Mouse (Mus musculus) forebrain, postnatal 0 days (tissue): ENCODE results near the gene Numb. TPM values are rescaled to one million over a fixed set of nuclear protein-coding genes. Genes with fewer than 3 reads are reported as not detected.
"Not testable (repeated sequence)": the region's sequence is repeated elsewhere in the genome, so short reads cannot be mapped to it uniquely, and the experiment has no call there.

Experiments
- ATAC-seq: fragments of 200-750 bp; cut with Nextera tagmentation; 2 replicates; pipeline ENCODE4 v1.8.0; 2017; ENCODE audit warnings: mild to moderate bottlenecking, moderate library complexity
- DNase-seq: peaks from one replicate; pipeline ENCODE4 v3.0.0-alpha.2; 2015
- H3K27ac ChIP-seq: fragments of 300-500 bp; sonication (generic); 2 replicates; pipeline ENCODE4 v1.5.1; 2014; ENCODE audit warnings: low read depth, mild to moderate bottlenecking, antibody characterized with exemption, low read length, moderate library complexity, mixed read lengths
- H3K27me3 ChIP-seq: fragments of 300-500 bp; sonication (generic); 2 replicates; pipeline ENCODE4 v1.6.1; 2014; ENCODE audit warnings: mild to moderate bottlenecking, low read length, mixed read lengths; ENCODE audit not compliant: insufficient read depth
- H3K36me3 ChIP-seq: fragments of 300-500 bp; sonication (generic); 2 replicates; pipeline ENCODE4 v1.6.1; 2014; ENCODE audit warnings: mild to moderate bottlenecking, moderate library complexity; ENCODE audit not compliant: insufficient read depth
- H3K4me1 ChIP-seq: fragments of 300-500 bp; sonication (generic); 2 replicates; pipeline ENCODE4 v1.6.1; 2014; ENCODE audit warnings: antibody characterized with exemption; ENCODE audit not compliant: insufficient read depth
- H3K4me2 ChIP-seq: fragments of 300-500 bp; sonication (generic); 2 replicates; pipeline ENCODE4 v1.6.1; 2014; ENCODE audit warnings: low read depth, mild to moderate bottlenecking, moderate library complexity
- H3K4me3 ChIP-seq: fragments of 300-500 bp; sonication (generic); 2 replicates; pipeline ENCODE4 v1.5.1; 2014; ENCODE audit warnings: low read depth, low read length, mixed read lengths
- H3K9ac ChIP-seq: fragments of 300-500 bp; sonication (generic); 2 replicates; pipeline ENCODE4 v1.6.1; 2014; ENCODE audit warnings: mild to moderate bottlenecking
- H3K9me3 ChIP-seq: fragments of 300-500 bp; sonication (generic); 2 replicates; pipeline ENCODE4 v1.6.1; 2016; ENCODE audit warnings: low read length
- CTCF ChIP-seq: sonication (generic); IDR thresholded peaks from 2 replicates; pipeline ENCODE4 v1.5.1; 2016; ENCODE audit warnings: antibody characterized with exemption, control low read depth, low read depth
- WGBS: fragments of 180-500 bp; shearing (Covaris S2); extraction: QIAGEN DNeasy Blood & Tissue Kit; methylation state at CpG from one replicate; pipeline ENCODE4 v1.1.7; 2014; 5-methylcytosine and 5-hydroxymethylcytosine counted together
- polyA plus RNA-seq: library from polyadenylated mRNA; unstranded; fragments of >200 nt; fragmentation: Nextera tagmentation; extraction: Ambion mirVana; gene quantifications from 2 replicates; pipeline ENCODE4 v1.2.1, GENCODE M21; 2015
- total RNA-seq: library from RNA; depleted of rRNA; stranded (reverse); fragments of >200 nt; gene quantifications from 2 replicates; pipeline ENCODE4 v1.2.3, GENCODE M21; 2014

The Numb gene
- total and polyA plus RNA-seq, 2 experiments from 2014 or later: 9.0 to 12.4 TPM

DNA sequence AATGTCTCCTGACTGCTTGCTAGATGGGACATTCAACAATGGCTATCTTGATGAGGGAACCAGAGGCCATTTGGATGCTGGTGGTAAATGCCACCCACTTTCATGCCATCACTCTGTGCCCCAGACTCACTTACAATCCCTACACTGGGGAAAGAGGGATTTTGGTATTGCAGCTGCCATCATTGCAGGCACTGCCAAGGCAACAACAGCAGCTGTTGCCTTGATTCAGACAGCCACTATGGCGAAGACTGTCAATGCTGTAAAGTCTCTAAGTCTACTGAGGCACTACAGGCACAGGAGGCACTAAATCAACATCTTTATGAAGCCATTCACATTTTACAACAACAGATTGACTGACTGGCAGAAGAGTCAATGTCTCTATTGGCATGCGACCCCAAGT, 30.5 kb downstream of the Numb start:
- no peaks in the 10 kb centered on the region for H3K36me3 ChIP-seq

DNA sequence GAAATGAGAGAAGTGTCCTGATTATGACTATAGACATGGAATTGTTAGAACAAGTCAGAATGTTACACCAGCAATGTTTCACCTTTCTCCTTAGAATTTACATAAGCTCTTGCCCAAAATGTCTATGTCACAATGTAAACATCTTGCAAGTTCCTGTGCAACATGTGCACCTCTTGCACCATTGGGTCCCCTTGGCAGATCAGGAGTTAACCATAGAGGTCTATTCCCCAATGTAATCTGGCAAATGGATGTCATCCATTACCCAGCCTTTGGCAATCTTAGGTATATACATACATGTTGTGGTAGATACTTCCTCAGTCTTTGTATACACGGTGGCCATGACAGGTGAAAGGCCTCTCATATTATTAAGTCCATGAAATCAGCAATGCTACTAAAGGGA, 32.6 kb downstream of the Numb start:
- Histone ChIP-seq H3K9me3 (no peaks in the 10 kb centered on the region), H3K4me2 (no peak overlapping the region), H3K4me3 (no peak overlapping the region), H3K27ac (no peak overlapping the region), H3K36me3 (no peaks in the 10 kb centered on the region), H3K4me1 (no peaks in the 10 kb centered on the region), H3K9ac (no peak overlapping the region), H3K27me3 (no peaks in the 10 kb centered on the region)
- ATAC-seq: no peak
- 97% methylated on average over 1 of the region's 1 CpGs for WGBS
- TF ChIP-seq CTCF: no peak
- DNase-seq: no peak

More for the DNA sequence above, 30.5 kb downstream of the Numb start:
- Histone ChIP-seq H3K27ac (no peak overlapping the region), H3K4me1 (no peaks in the 10 kb centered on the region), H3K9me3 (no peaks in the 10 kb centered on the region), H3K27me3 (no peaks in the 10 kb centered on the region), H3K4me2 (no peak overlapping the region), H3K4me3 (no peak overlapping the region), H3K9ac (no peak overlapping the region)
- TF ChIP-seq CTCF: no peak
- WGBS: 95% methylated on average over 2 of the region's 2 CpGs
- DNase-seq (no peak), ATAC-seq (no peak)

DNA sequence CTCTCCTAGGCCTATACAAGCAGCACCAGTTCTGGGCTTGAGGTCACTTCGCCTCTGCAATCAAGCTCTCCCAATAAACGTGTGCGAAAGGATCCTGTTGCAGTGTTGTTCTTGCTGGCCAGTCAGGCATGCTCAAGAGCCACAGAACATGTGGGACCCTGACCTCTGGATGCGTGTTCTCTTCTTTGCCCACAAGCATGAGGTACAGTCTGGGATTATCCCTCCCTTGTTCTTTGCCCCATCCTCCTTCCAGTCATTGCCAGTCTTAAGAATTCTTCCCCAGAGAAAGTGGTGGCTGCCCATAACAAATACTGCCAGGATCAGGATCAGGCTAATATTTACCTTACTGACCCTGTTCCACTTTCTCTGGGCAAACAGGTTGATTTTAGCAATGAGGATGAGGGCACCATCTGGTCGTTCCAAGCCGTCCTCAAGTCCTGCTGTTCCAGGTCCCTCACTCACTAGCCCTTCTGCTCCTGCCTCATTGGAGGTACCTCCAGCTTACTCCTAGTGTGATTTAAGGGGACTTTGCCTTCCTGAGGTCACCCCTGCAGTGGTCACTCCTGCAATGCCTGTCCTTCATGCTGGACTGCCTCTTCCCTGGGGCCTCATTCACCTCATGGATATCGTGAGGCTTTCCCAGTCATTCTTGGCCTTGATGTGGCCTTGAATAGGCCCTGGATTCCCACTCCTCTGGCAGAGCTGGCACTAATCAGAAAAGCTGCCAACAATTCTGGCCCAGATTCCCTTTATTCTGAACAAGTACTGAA, 36.0 kb downstream of the Numb start:
- ATAC-seq (no peak), DNase-seq (peak; percentile 9)
- H3K4me1 ChIP-seq: no peaks in the 10 kb centered on the region
- H3K4me2 ChIP-seq: no peak overlapping the region
- H3K9ac ChIP-seq: no peak overlapping the region
- no peak overlapping the region for H3K4me3 ChIP-seq
- H3K27ac ChIP-seq: no peak overlapping the region
- no peaks in the 10 kb centered on the region for H3K9me3 ChIP-seq
- WGBS: 87% methylated on average over 7 of the region's 7 CpGs
- no peak for TF ChIP-seq CTCF
- no peaks in the 10 kb centered on the region for H3K36me3 ChIP-seq
- H3K27me3 ChIP-seq: no peaks in the 10 kb centered on the region

DNA sequence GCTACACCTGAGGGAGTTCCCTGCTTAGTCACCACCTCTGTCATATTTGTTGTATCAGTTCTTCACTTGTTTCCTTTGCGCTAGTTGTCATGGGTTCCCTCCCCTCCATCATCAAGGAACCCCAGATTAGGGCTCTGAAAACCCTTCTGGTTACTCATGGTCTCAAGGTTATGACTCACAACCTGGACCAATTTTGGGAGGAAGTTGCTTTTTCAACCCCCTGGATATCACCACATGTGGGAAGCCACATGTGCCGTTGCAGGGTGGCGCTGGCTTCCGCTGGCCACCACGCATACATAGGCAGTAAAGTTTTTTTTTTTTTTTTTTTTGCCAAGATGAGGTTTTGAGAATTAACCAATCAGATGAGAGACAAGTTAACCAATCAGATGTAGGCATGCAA, 36.7 kb downstream of the Numb start:
- H3K9ac ChIP-seq, H3K4me1 ChIP-seq, H3K4me2 ChIP-seq, H3K27ac ChIP-seq, H3K27me3 ChIP-seq, H3K36me3 ChIP-seq, H3K4me3 ChIP-seq, H3K9me3 ChIP-seq, DNase-seq, ATAC-seq: not testable (repeated sequence)
- WGBS: 97% methylated on average over 5 of the region's 5 CpGs

DNA sequence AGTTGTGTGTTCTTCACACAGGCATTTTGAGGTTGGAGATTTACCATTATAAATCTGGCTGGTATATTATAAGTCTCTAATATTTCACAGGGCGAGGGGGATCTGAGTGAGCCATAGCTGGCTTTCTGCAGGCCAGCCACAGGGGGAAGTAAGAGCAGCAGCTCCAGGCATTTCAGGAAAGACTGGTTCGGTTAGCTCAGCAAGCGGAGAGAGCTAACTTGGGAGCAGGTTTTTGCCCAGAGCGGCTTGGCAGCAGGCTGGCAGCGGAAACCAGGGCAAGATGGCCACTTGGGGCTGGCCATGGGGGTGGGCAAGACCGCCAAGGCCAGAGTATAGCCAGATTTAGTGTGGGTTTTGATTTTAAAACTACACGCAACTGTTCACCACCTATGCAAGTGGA, 39.2 kb downstream of the Numb start:
- no peaks in the 10 kb centered on the region for H3K9me3 ChIP-seq
- DNase-seq (no peak), ATAC-seq (no peak)
- no peak for TF ChIP-seq CTCF
- no peak overlapping the region for H3K4me2 ChIP-seq
- no peaks in the 10 kb centered on the region for H3K4me1 ChIP-seq
- no peak overlapping the region for H3K9ac ChIP-seq
- H3K36me3 ChIP-seq: no peaks in the 10 kb centered on the region
- no peak overlapping the region for H3K27ac ChIP-seq
- 90% methylated on average over 7 of the region's 7 CpGs for WGBS
- H3K27me3 ChIP-seq: no peaks in the 10 kb centered on the region
- H3K4me3 ChIP-seq: no peak overlapping the region

DNA sequence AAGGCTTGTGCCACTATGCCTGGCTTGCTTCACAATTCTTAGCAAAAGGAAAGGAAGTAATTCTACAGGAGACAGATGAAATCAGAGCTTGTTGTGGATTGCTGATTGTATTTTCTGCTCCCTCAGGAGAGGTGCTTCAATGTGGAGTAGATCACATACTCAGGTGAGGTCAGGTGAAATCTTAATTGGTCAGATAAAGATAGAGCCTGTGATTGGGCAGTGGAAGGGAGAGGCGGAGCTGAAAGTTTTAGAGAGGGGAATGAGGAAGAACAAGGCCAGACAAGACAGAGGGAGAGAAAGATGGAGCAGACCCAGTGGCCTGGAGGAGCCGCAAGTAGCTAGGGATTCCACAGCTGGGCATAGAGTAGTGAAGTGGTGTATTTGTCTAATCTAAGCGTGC, 39.6 kb downstream of the Numb start:
- Histone ChIP-seq H3K27ac (no peak overlapping the region), H3K9me3 (no peaks in the 10 kb centered on the region), H3K4me3 (no peak overlapping the region), H3K36me3 (no peaks in the 10 kb centered on the region), H3K4me2 (no peak overlapping the region), H3K4me1 (no peaks in the 10 kb centered on the region), H3K9ac (no peak overlapping the region), H3K27me3 (no peaks in the 10 kb centered on the region)
- WGBS: 98% methylated on average over 3 of the region's 3 CpGs
- DNase-seq (no peak), ATAC-seq (no peak)
- no peak for TF ChIP-seq CTCF

DNA sequence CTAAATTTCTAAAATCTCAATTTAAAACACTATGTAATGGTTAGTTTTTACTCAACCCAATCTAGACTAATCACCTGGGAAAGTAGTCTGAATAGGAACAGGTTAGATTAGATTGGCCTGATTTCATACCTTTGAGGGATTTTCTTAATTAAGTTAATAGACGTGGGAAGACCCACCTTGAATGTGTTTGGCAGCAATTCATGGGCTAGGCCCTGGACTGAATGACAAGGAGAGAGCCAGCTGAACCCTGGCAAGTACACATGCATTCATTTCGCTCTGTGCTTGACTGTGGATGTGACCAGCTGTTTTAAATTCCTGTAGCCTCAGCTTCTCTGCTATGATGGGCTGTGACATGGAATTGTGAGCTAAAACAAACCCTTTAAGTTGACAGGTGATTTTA, 40.8 kb downstream of the Numb start:
- H3K9ac ChIP-seq: no peak overlapping the region
- ATAC-seq (no peak), DNase-seq (no peak)
- 42% methylated on average over 2 of the region's 2 CpGs for WGBS
- no peak overlapping the region for H3K4me3 ChIP-seq
- H3K27me3 ChIP-seq: no peaks in the 10 kb centered on the region
- no peaks in the 10 kb centered on the region for H3K9me3 ChIP-seq
- no peak for TF ChIP-seq CTCF
- no peaks in the 10 kb centered on the region for H3K4me1 ChIP-seq
- no peaks in the 10 kb centered on the region for H3K36me3 ChIP-seq
- H3K4me2 ChIP-seq: no peak overlapping the region
- no peak overlapping the region for H3K27ac ChIP-seq
